Mouse (Mus musculus): ENCODE data around the gene Twf2. TPM values are rescaled to one million over a fixed set of nuclear protein-coding genes. Genes with fewer than 3 reads are reported as not detected.

Gene Twf2
- polyA plus RNA-seq, 1 experiment, result 176 TPM

DNA sequence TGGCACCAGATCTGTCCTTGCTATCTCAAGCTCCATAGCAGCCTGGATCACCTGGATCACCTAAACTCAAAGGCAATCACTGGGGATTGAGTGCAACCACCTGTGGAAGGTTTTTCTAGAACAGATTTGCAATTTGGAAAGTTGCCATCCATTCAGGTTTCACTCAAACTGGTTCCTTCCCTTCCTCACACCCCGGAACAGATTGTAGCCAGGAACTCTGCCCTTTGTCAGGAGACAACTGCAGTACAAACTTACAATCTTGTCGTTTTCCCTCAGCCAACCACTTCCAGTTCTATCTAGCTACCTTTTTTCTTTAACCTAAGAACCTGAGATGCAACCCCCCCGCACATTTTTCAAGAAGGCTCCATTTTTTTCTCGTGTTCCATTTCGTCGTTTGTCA lies 33.0 kb upstream of the Twf2 start:
- DNase-seq, result no peak
- Histone ChIP-seq H3K36me3 (ENCODE audit: control insufficient read depth, insufficient read depth, low read length) (no peaks in the 10 kb centered on the region), H3K4me3 (ENCODE audit: control insufficient read depth, insufficient read depth, low read length) (no peak overlapping the region), H3K27me3 (ENCODE audit: control insufficient read depth, insufficient read depth, low read length) (no peaks in the 10 kb centered on the region), H3K27ac (ENCODE audit: control insufficient read depth, insufficient read depth, low read length) (no peak overlapping the region), H3K4me1 (replicated peaks; ENCODE audit: control insufficient read depth, insufficient read depth, low read length) (peaks cover 12% of the 10 kb centered on the region)
- TF ChIP-seq POLR2A (IDR thresholded peaks at IDR 0.05; ENCODE audit: control insufficient read depth, extremely low read depth, insufficient read depth, low read length, poor library complexity) (no peak), CTCF (IDR thresholded peaks at IDR 0.05; ENCODE audit: borderline replicate concordance, control insufficient read depth, extremely low read depth, insufficient read depth, low read length, poor library complexity) (no peak)
- WGBS, result 65% methylated on average over 6 of the region's 6 CpGs

DNA sequence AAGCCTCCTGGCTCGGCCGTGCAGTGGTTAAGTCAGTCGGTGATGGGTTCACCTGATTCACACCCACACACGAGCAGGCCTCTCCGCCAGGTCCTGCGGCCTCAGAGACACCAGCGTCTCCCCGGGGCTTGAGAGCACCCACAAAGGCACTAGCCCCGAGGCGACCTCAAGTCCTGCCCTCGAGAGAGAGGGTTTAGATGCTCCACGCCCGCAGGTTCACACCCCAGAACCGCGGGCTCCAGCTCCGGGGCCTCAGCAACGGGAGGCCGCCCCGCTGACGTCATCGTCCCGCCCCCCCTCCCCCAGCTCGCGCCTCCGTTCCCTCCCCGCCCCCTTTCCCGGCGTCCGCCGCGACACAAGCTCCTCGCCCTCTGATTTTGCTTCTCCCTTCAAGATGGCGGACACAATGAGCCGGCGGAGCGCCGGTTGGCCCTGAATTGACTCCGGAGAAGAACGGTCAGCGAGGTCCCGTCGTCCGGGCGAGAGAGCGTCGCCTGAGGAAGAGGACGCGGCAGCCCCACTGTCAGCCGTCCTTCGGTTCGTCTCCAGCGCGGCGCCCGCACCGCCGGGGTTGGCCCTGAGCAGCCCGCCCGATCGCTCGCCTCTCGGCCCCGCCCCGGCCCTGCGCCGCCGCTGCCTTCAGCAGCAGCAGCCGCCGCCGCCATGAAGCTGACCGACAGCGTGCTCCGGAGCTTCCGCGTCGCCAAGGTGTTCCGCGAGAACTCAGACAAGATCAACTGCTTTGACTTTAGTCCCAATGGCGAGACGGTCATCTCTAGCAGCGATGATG lies 32.2 kb upstream of the Twf2 start, which contains the start of gene Wdr82:
Wdr82 (plus strand) TSS at position 373 of the 790 bp plus-strand sequence.
- H3K4me1 ChIP-seq (replicated peaks; ENCODE audit: control insufficient read depth, insufficient read depth, low read length), result peaks cover 14% of the 10 kb centered on the region
- DNase-seq, result peak; percentile 89
- under 1% methylated on average over 81 of the region's 81 CpGs for WGBS

DNA sequence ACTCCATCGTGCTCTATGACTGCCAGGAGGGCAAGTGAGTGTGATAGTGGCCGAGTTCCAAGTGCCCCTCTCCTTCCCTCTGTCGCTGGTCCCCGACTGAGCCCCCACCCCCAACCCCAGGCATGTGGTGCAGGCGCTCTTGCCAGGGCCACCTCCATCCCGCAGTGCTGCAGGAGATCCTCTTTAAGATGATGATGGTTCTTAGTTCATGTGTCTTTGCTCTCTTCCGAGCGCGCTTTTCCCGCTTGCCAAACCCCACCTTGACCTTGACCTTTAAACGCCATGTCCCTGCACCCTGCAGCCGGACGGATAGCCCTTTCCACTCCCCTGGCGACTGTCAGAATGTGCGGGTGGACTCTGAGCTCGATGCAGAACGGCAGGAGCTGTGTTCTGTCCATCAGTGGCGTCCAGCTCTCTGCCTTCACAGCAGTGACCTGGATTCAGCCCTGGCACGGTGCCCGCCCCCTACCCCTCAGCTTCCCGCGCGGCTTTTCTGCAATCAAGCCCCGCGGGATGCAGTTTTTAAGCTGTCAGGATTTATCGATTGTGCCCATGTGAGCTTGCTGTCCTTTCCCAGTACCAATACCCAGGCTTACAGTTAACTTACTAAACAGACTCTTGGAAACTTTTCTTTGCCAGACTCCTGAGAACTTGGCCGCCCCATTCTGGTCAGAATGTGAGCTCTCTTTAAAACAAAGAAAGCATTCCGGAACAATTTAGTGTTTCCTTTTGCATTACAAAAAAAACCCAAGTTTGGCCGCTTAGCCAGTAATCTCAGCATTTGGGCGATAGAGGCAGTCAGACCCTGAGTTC lies 31.4 kb upstream of the Twf2 start:
- WGBS, result under 1% methylated on average over 30 of the region's 30 CpGs
- Histone ChIP-seq H3K27me3 (ENCODE audit: control insufficient read depth, insufficient read depth, low read length) (no peaks in the 10 kb centered on the region), H3K27ac (ENCODE audit: control insufficient read depth, insufficient read depth, low read length) (peak overlapping the region; percentile 73), H3K4me1 (replicated peaks; ENCODE audit: control insufficient read depth, insufficient read depth, low read length) (peaks cover 16% of the 10 kb centered on the region), H3K36me3 (ENCODE audit: control insufficient read depth, insufficient read depth, low read length) (peaks cover under 1% of the 10 kb centered on the region; the same call in 1 of the 2 replicates), H3K4me3 (ENCODE audit: control insufficient read depth, insufficient read depth, low read length) (peak overlapping the region; percentile 86)
- 0 out of 2 replicates have a peak, but pooled peaks have one; percentile 18 for TF ChIP-seq POLR2A (IDR thresholded peaks at IDR 0.05; ENCODE audit: control insufficient read depth, extremely low read depth, insufficient read depth, low read length, poor library complexity)
- no peak for TF ChIP-seq CTCF (IDR thresholded peaks at IDR 0.05; ENCODE audit: borderline replicate concordance, control insufficient read depth, extremely low read depth, insufficient read depth, low read length, poor library complexity)
- peak; percentile 46 for DNase-seq

More for the DNA sequence above, 32.2 kb upstream of the Twf2 start, which contains the start of gene Wdr82:
- Histone ChIP-seq H3K36me3 (ENCODE audit: control insufficient read depth, insufficient read depth, low read length) (no peaks in the 10 kb centered on the region), H3K27ac (ENCODE audit: control insufficient read depth, insufficient read depth, low read length) (peak within 1 kb of the TSS; percentile 73), H3K4me3 (ENCODE audit: control insufficient read depth, insufficient read depth, low read length) (peak within 1 kb of the TSS; percentile 86), H3K27me3 (ENCODE audit: control insufficient read depth, insufficient read depth, low read length) (no peaks in the 10 kb centered on the region)
- TF ChIP-seq CTCF (IDR thresholded peaks at IDR 0.05; ENCODE audit: borderline replicate concordance, control insufficient read depth, extremely low read depth, insufficient read depth, low read length, poor library complexity) (no peak), POLR2A (IDR thresholded peaks at IDR 0.05; ENCODE audit: control insufficient read depth, extremely low read depth, insufficient read depth, low read length, poor library complexity) (peak; percentile 92)

DNA sequence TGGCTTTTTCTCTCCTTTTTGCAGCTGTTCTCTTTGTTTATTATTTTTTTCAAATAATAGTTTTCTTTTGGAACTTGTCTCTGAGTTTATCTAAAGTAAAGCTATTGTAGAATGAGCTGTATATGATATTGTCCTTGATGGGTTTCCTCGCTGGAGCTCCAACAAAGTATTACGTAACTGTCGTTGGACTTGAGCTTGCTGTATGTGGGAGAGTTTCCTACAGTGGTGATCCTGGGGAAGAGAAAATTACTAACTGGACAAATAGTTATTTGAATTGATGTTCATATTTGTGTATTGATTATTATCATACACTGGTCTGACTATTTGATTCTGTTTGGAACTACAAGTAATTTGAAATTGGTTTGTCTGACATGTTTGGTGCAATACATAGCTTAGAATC lies 30.4 kb upstream of the Twf2 start:
- Histone ChIP-seq H3K27ac (ENCODE audit: control insufficient read depth, insufficient read depth, low read length) (no peak overlapping the region), H3K27me3 (ENCODE audit: control insufficient read depth, insufficient read depth, low read length) (no peaks in the 10 kb centered on the region), H3K4me1 (replicated peaks; ENCODE audit: control insufficient read depth, insufficient read depth, low read length) (peaks cover 21% of the 10 kb centered on the region), H3K4me3 (ENCODE audit: control insufficient read depth, insufficient read depth, low read length) (no peak overlapping the region), H3K36me3 (ENCODE audit: control insufficient read depth, insufficient read depth, low read length) (peaks cover 11% of the 10 kb centered on the region)
- 17% methylated on average over 3 of the region's 3 CpGs for WGBS
- DNase-seq, result no peak
- TF ChIP-seq CTCF (IDR thresholded peaks at IDR 0.05; ENCODE audit: borderline replicate concordance, control insufficient read depth, extremely low read depth, insufficient read depth, low read length, poor library complexity), result no peak
- TF ChIP-seq POLR2A (IDR thresholded peaks at IDR 0.05; ENCODE audit: control insufficient read depth, extremely low read depth, insufficient read depth, low read length, poor library complexity), result no peak

DNA sequence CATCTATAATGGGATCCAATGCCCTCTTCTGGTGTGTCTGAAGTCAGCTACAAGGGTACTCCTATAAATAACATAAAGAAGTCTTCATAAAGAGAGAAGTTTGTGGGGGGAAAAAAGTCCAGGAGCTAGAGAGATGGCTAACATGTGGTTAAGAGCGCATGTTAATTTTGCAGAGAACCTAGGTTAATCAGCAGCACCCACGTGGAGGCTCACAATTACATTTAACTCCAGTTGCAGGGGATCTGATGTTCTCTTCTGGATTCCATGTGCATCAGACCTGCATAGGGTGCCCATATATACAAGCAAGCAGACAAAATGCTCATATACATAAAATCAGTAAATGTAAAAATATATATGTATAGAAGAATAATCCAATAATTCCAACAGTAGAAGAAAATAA lies 29.5 kb upstream of the Twf2 start:
- WGBS, result 25% methylated on average over 2 of the region's 2 CpGs
- Histone ChIP-seq H3K27ac (ENCODE audit: control insufficient read depth, insufficient read depth, low read length) (no peak overlapping the region), H3K36me3 (ENCODE audit: control insufficient read depth, insufficient read depth, low read length) (peaks cover 19% of the 10 kb centered on the region), H3K4me1 (replicated peaks; ENCODE audit: control insufficient read depth, insufficient read depth, low read length) (peaks cover 21% of the 10 kb centered on the region), H3K27me3 (ENCODE audit: control insufficient read depth, insufficient read depth, low read length) (no peaks in the 10 kb centered on the region), H3K4me3 (ENCODE audit: control insufficient read depth, insufficient read depth, low read length) (no peak overlapping the region)
- TF ChIP-seq POLR2A (IDR thresholded peaks at IDR 0.05; ENCODE audit: control insufficient read depth, extremely low read depth, insufficient read depth, low read length, poor library complexity) (no peak), CTCF (IDR thresholded peaks at IDR 0.05; ENCODE audit: borderline replicate concordance, control insufficient read depth, extremely low read depth, insufficient read depth, low read length, poor library complexity) (no peak)
- DNase-seq, result no peak

DNA sequence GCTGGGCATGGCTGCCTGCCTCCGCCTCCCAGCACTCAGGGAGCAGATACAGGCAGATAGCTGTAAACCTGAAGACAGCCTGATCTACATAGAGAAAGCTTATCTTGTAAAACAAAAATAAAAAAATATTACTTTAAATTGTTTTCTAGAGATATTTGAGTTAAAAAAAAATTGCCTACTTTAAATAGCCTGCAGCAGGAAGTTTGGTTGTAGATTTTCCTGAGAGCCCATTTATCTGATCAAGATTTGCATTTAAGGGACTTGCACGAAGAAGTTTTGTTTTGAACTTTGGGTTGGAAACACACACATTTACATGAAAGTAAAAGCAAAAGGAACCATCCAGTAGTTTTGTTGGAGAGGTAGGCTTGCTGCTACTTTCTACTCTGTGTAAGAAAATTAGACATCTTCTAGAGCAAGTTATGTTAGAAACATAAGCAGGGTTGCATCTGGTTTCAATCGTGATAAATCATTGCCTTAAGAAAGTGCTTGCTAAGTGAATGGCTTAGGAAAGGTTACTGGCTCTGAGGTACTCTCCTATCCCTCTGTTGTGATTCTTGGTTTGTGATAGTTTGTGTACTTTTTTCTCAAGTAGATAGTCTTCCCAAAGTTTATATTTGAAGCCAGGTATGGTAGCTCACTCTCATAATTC lies 27.2 kb upstream of the Twf2 start:
- no peak for DNase-seq
- whole genome bisulfite sequencing, result 37% methylated on average over 3 of the region's 3 CpGs
- no peak for TF ChIP-seq POLR2A (IDR thresholded peaks at IDR 0.05; ENCODE audit: control insufficient read depth, extremely low read depth, insufficient read depth, low read length, poor library complexity)
- TF ChIP-seq CTCF (IDR thresholded peaks at IDR 0.05; ENCODE audit: borderline replicate concordance, control insufficient read depth, extremely low read depth, insufficient read depth, low read length, poor library complexity), result no peak
- no peak overlapping the region for H3K4me3 ChIP-seq (ENCODE audit: control insufficient read depth, insufficient read depth, low read length)
- H3K4me1 ChIP-seq (replicated peaks; ENCODE audit: control insufficient read depth, insufficient read depth, low read length), result peaks cover 14% of the 10 kb centered on the region
- no peaks in the 10 kb centered on the region for H3K27me3 ChIP-seq (ENCODE audit: control insufficient read depth, insufficient read depth, low read length)
- no peak overlapping the region for H3K27ac ChIP-seq (ENCODE audit: control insufficient read depth, insufficient read depth, low read length)
- H3K36me3 ChIP-seq (ENCODE audit: control insufficient read depth, insufficient read depth, low read length), result peaks cover 40% of the 10 kb centered on the region

Measured in thymus, adult 2 months (tissue).